Mouse (Mus musculus) right cerebral cortex, postnatal 4 days (tissue): ENCODE data around the gene Birc2.
"Not testable (repeated sequence)": the region's sequence is repeated elsewhere in the genome, so short reads cannot be mapped to it uniquely, and the experiment has no call there.

Source experiments
- DNase-seq: peaks from one replicate; pipeline ENCODE4 v3.0.0-alpha.2; 2022

Gene Birc2

DNA sequence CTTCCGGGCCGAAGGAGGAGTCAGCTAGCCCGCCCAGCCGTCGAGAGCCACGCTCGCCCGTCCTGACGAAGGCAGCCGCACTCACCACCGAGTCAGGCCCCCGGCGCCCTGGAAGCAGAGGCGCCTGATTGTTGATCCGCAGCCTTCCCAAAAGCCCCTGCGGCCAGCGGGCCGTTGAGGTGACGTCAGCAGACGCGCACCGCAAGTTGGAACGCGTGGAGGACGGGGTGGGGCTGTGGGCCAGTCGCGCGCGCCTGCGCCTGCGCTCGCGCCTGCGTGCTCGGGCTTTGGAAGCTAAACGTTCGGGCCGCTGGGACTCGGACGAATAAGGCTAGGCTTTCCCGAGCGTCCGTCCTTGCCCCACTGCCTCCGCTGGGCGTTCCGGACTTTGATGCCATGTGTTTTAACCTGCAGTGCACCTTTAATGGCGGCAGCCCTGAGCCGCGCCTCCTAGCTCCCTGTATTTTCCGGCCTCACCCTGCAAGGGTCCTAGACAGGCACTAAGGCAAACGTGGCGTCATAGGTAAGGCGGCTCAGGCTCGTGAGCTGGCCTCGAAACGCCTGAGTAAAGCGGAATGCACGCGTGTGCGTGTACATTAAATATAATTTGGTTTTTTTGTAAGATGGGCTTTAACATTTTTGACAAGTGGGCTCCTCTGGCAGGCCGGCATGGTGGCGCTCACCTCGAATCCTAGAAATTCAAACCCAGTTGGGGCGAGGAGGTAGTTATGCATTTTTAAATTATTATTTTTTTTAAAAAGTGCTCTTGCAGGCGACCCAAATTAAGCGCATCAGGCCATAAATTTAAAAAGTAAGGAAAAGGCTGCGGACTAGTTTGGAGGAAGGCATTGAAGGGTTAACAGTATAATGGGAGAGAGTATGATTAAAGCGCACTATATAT, at the start of gene Birc2:
Birc2 (minus strand) TSS at position 160 of the 901 bp plus-strand sequence.
- peak; percentile 93 for DNase-seq

DNA sequence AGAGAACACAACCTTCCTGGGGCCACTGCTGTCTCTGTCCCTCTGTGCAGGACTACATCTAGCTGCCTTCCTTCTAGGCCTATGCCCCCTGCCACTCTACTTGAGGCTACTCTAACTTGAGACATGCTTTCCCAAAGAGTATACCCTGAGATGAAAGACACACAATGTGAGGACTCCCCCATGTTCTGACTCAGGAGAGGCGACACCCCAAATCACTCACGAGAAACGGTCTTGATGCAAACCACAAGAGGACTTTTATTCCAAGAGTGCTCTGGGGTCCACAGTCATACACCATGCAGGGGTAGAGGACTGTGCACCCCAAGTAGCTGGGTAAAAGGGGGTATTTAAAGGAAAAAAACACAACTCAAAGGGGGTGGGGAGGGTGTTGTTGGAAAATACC, 47.5 kb upstream of the Birc2 start:
- DNase-seq, result no peak

DNA sequence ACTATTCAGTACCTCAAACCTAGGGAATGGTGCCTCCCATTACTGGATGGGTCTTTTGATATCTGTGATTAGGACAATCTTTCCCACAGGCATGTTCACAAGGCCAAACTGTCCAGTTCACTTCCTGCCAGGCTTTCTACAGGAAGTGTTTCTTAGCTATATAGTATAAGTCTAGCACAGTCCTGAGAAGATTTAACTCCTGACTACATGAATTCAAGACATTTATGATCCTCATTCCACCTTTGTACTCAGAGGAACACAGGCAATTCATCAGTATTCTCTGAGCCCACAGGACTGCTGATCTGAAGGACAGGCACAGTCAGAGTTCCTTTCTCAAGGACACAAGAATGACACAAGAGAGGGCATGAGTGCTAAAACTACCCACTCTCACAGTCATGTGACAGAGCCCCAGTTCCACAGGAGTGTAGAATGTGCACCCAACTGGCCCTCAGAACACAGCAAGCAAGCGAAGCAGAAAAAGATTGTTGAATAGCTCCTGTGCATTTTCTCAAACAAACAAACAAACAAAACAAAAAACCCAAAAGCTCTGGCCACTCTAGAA, 45.5 kb upstream of the Birc2 start:
- no peak for DNase-seq

DNA sequence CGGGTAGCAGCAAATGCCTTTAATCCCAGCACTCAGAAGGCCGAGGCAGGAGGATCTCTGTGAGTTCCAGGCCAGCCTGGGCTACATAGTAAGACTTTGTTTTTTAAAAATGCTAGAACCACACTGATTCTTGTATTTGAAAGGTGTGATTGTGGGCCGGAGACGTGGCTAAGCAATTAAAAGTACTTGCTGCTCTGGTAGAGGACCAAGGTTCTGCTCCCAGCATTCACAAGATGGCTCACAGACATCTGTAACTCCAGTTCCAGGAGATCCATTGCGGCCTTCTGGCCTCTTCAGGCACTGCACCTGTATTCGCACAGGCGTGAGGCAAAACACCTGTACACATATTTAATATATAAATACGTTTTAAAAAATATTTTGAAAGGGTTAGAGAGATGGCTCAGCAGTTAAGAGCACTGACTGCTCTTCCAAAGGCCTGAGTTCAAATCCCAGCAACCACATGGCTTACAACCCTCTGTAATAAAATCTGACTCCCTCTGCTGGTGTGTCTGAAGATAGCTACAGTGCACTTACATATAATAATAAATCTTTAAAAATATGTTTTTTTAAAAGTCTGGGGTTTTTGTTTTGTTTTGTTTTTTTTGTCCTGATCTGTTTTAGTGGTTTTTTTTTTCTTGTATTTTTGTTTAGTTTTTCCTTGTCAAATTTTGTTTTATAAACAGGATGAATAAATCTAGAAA, 36.8 kb upstream of the Birc2 start:
- DNase-seq, result no peak

DNA sequence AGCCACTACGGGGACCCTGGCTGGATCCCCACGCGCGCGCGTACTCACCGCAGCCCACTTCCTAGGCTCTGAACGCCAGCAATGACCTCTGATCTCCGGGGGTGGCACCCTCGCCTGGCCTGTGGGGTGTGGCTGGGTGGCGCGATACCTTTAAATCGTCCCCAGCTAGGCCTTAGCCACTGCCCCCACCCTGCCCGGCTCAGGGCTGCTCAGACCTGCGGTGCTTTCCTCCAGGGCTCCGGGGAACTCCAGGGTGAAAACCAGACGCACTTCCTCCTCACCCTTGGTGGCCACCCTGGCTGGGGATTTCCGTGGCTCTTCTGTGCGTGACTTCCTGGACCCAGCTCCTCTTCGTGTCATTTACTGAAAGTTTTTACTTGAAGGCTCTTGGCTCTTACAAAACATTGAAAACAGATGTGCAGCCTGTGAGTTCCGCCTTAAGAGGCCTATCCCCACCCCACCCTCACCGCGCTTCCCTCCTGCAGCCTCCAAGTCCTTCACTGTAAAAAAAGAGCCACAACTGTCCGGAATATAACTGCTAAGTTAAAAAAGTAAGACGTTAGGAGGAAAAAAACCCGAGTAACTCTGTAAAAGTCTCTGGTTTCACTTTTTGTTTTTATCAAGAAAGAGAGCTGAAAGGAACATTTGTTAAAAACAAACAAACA, 36.0 kb upstream of the Birc2 start, which contains the start of gene Birc3:
Birc3 (minus strand) TSS at position 412 of the 665 bp plus-strand sequence.
- DNase-seq, result peak; percentile 7

DNA sequence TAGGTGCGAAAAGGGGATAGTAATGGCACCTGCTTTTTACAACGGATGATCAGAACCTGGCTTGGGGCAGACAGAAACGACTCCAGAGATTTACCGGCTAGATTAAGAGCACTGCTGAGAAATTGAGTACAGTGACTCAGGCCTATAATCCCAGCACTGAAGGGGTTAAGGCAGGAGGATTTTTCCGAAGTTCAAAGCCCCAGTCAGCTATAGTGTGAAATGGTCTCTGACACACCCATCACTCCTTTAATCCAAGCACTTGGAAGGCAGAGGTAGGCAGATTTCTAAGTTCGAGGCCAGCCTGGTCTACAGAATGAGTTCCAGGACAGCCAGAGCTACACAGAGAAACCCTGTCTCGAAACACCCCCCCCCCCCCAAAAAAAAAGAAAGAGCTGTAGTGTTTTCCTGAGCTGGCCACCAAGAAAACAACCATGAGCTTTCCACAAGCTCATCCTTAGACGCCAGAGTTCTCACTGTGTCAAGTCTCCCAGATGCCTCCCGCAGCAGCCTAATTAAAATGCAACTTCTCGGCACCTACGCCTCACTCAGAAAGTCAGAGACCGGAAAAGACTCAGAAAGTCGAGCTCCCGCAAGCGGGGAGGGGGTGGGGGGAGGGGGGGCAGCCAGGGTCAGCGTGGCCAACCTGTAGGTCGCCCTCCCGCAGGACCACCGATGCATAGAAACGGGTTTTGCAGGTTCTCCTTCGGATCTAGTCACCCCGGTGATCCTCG, 35.3 kb upstream of the Birc2 start:
- no peak for DNase-seq

DNA sequence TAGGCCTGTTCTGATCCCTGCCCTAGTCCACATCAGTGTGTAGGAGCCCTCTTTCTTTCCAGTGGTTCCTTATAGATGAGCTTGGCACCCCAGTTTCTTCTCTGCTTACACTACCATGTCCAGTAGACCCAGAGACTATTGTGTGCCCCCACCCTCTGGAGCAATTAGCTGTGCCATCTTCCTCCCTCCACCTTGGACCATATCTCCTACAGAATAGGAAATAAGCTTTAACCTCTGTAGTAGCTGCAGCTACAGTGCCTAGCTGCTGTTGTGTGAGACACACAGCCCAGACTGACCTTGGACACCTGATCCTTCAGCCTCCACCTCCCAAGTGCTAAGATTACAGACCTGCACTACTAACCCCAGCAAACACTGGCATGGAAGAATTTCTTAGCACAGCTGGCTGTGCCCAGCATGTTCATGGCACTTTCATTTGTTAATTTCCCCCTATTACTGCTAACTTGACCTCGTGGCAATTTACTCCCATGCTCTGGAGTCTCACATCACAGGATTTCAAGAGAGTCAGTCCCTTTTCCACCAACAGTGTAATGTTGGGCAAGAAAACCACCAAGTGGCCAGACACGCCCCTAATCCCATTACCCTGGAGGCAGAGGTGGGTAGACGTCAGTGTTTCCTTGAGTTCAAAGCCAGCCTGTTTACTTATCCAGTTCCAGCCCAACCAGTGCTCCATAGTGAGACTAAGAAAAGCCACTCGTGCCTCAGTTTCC, 34.6 kb upstream of the Birc2 start:
- DNase-seq, result no peak

DNA sequence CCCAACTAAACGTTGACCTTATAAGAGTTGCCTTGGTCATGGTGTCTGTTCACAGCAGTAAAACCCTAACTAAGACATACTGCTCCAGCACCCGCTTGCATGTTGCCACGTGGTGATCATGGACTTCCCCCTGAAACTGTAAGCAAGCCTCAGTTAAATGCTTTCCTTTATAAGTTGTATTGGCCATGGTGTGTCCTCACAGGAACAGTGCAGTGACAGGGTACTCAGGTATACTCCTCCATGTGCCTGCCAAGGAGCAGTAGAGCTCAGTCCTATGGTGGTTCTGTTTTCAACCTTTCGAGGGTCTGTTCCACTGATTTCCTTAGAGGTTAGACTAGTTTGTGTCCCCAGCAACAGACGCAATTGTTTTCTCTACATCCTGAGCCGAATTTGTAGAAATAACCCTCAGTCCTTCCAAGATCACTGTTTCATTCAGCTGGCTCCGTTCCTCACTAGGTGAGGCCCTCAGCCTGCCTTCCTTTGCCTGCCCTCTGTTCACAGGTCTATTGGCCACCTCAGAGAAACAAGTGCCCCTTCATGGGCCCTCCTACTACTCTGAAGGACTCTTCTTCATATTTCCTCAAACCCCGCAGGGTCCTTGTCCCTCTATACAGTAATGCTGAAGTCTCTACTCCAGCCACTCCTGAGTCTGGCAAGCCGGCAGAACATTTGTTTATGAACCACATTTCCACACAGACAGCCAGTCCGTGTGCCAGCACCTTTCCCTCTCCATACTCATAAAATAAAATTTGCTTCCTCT, 33.9 kb upstream of the Birc2 start:
- DNase-seq, result no peak

DNA sequence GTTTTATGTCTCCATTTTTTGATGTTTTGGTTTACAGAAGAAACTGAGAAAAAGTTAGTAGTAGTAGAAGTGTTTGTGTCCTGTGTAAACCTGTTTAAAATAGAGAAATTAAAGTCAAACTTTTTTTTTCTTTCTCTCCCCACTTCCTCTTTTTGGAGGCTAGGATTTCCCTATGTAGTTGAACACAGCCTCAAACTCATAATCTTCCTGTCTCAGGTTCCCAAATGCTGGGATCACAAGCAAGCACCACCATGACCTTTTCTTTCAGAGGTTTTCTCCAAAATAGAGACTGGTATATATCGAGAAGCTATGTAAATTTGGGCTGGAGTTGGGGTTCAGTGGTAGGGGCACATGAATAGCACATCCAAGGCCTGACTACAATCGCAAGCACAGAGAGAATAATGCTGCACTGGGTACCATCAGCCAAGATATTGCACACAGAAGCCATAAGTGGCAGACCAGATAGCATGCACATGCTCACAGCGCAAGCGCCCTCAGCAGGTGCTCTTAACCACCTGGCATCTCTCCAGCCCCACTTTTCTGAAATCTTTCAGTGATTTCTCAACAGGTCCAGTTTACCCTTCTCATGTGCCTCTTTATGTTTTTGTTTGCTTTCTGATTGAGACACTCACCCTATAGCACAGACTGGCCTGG, 32.1 kb upstream of the Birc2 start:
- DNase-seq, result no peak

DNA sequence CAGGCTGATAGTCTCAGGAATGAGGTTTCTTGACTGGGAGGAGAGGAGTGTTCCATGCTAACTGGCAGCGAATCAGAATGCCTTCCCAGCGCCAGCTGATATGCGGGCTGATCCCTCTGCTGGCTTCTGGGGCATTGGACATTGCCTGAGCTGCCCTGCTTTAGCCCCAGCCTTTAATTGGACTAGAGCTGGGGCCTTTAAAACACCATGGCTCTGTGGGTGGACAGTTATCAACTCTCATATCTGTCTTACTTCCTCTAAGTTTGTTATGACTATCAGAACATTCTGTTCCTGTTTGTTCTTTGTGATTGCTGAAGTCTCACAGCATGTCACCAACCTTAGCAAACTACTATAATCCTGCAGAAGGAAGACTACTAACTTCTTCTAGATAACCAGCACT, 31.1 kb upstream of the Birc2 start:
- DNase-seq, result no peak

DNA sequence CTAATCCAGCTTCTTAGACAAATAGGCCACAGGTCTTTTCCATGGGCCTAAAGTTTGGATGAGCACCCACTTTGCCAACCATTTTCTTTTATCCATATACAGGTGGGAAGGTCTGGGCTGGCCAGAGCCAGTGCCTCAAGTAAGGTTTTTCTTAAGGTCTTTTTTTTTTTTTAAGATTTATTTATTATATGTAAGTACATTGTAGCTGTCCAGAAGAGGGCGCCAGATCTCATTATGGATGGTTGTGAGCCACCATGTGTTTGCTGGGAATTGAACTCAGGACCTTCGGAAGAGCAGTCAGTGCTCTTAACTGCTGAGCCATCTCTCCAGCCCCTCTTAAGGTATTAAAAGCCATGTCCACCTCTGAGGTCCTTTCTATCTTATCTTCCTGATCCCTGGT, 30.1 kb upstream of the Birc2 start:
- DNase-seq, result not testable (repeated sequence)

DNA sequence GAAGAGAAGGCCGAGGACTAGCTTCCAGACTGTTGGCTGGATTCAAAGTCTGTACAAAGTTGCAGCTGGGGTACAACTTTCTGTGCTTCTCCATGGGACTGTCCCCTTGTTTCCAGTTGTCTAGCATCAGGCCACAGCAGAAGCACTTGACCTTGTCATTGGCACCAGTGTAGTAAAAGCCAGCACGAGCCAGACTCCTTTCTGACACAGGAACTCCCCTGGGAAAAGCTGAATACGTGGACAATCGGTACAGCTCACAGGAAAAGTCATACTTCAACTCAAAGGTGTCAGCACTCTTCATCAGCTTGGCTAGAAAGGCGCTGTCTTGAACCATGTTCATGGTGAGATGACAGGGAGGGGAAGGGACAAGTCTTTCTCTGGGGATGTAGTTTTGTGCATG, 24.1 kb upstream of the Birc2 start:
- DNase-seq, result no peak

DNA sequence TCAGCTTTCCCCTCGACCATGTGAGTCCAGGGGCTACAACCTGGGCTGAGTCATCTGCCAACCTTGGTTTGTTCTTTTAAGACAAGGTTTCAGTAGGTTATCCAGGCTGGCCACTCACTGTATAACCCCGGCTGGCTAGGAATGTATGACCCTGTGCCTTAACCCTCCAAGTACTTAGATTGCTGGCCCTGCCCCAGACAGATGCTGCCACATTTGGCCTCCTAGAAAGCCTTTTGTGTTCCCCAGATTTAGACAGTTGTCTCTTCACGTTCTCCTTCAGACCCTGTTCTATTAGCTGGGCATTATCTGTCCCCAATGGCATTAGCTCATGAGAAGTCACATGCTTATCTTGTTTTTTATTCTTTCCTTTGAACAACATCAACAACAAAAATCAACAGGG, 19.0 kb upstream of the Birc2 start:
- DNase-seq, result no peak

DNA sequence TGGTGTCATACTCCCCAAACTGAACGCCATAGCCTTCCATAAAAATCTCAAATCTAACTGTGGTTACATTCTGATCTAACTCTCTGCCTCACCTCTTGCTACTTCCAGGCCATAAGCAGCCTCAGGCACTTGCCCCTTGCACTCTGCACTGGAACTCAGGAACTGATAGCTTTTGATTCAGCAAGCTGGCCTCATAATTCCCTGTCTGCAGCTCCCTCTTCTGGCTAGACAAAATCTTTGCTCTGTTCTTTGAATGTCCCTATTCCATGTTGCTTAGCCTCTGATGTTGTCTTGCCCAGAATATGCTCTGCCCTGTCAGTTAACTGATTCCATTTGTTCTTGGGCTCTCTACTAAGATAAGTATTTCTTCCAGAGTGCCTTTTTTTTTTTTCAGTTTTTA, 18.5 kb upstream of the Birc2 start:
- no peak for DNase-seq

DNA sequence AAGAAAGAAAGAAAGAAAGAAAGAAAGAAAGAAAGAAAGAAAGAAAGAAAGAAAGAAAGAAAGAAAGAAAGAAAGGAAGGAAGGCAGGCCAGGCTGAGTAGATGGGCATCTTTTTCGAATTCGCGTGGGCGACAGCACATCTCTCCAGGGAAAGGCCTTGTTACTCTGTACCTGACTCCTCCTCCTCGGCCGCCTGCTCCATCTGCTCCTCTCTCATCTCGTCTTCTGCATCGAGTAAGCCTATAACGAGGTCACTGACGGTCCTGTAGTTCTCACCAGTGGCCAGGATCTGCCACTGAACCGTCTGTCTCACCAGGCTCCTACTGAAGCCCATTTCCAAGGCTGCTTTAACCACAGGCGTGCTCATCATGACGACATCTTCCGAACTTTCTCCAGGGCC, 17.3 kb upstream of the Birc2 start:
- not testable (repeated sequence) for DNase-seq

DNA sequence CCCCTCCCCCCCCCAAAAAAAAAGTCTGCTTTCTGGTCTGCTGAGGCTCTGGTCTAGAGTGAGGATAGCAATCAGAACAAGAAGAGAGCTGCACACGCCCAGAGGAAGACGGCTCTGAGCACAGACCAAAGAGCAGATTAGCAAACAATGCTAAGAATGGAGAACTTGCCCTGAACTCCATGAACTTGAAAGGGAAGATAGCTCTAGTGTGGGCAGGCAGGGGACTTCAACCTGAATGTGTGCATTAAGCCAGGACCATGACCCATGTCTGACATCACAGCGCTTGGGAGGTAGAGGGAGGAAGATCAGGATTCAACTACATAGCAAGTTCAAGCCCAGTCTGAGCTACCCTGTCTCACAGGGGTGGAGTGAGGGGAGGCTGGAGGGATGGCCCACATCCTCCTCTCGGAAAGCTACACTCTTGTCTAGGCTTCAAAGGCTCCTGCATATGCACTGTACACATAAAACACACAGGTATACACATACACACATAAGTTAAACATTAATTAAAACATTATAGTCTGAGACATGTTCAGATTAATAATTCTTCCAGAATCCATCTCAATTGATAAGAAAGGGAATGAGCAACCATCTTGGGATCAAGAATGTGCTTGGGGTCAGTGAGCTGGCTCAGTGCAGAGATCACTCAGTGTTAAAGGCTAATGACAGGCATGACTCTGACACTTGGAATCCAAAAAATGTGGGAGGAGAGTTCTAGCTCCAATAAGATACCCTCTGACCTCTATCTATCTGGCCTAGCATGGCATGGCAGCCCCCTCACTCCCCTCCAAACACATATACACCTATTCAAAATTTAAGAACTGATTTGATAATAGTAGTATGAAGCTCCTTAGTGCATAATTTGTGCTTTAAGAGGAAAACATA, 15.7 kb upstream of the Birc2 start:
- no peak for DNase-seq

DNA sequence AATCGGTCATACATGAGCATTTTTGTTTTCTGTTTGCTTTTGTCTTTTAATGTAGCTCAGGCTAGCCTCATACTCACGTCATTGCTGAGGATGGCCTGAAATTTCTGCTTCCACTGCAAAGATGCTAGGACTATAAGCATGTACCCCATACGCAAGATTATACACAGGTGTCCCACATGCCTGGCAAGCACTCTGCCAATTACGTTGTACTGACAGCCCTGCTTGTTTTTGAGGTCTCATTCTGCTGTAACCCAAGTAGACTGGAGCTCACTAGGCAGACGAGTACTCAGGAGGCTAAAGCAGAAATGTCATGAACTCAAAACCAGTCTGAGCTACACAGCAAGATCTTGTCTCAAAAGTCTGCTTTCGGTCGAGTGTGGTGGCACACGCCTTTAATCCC, 15.0 kb upstream of the Birc2 start:
- no peak for DNase-seq

DNA sequence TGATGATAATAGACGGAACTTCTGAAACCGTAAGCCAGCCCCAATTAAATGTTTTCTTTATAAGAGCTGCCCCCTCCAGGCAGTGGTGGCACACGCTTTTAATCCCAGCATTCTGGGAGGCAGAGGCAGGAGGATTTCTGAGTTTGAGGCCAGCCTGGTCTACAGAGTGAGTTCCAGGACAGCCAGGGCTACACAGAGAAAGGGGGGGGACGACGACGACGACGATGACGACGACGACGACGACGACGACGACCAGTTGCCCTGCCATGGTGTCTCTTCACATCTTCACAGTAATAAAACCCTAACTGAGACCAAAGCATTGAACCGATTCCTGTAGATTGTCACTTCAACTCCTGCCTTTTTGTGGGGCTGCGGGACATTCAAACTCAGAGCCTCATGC, 11.3 kb upstream of the Birc2 start:
- DNase-seq, result no peak

DNA sequence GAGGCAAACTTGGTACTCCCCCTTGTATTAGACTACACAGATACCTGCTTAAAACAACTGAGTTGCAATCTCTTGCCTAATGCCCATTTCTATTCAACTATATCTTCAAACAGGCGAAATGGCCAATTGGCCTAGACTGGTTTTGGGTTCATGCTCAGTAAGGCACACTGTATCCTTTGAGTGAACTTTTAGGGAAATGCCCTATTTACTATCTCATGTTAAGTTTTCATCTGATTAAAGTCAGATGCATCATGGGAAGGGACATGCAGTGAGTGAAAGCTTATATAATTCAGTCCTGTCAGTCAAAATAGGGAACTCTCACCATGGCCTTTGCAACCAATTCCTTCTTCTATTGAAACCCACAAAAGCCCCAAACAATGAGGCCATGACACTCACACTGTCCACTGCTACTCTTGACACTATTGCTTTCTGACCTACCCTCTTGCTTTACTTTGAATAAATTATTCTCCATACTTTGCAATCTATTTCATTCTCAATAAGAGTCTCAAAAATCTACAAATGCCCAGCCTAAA, 9.9 kb upstream of the Birc2 start:
- DNase-seq, result no peak
